Mouse (Mus musculus): ENCODE measurements around the gene Slc12a9.

Gene Slc12a9

GRCm38 (mm10) chr5:137346983-137347382 is 13.6 kb upstream of the Slc12a9 start:
- no peak for DNase-seq (ENCODE audit: low spot score in 2 of 2)

GRCm38 (mm10) chr5:137346388-137346787 is 13.0 kb upstream of the Slc12a9 start:
- no peak for DNase-seq (ENCODE audit: low spot score in 2 of 2)

GRCm38 (mm10) chr5:137345821-137346220 is 12.4 kb upstream of the Slc12a9 start:
- DNase-seq (ENCODE audit: low spot score in 2 of 2): no peak

GRCm38 (mm10) chr5:137343869-137344268 is 10.5 kb upstream of the Slc12a9 start:
- no peak for DNase-seq (ENCODE audit: low spot score in 2 of 2)

- DNase-seq (ENCODE audit: low spot score in 2 of 2): no peak
Measured at GRCm38 (mm10) chr5:137343412-137343811, 10.0 kb upstream of the Slc12a9 start.

GRCm38 (mm10) chr5:137342407-137343012 is 9.1 kb upstream of the Slc12a9 start:
- no peak for DNase-seq (ENCODE audit: low spot score in 2 of 2)

- peak in 1 of 2 experiments; percentile 19 for DNase-seq (ENCODE audit: low spot score in 2 of 2)
Measured at GRCm38 (mm10) chr5:137340222-137340621, 6.8 kb upstream of the Slc12a9 start.

GRCm38 (mm10) chr5:137339290-137339979 is 6.0 kb upstream of the Slc12a9 start:
- DNase-seq (ENCODE audit: low spot score in 2 of 2): no peak

- no peak for DNase-seq (ENCODE audit: low spot score in 2 of 2)
Measured at GRCm38 (mm10) chr5:137338663-137339289, 5.4 kb upstream of the Slc12a9 start.

GRCm38 (mm10) chr5:137338256-137338655 is 4.9 kb upstream of the Slc12a9 start:
- DNase-seq (ENCODE audit: low spot score in 2 of 2): peak; percentile 70 to 81

GRCm38 (mm10) chr5:137337190-137337589 is 3.8 kb upstream of the Slc12a9 start:
- DNase-seq (ENCODE audit: low spot score in 2 of 2): no peak

GRCm38 (mm10) chr5:137335066-137335465 is 1.7 kb upstream of the Slc12a9 start:
- no peak for DNase-seq (ENCODE audit: low spot score in 2 of 2)

- no peak for DNase-seq (ENCODE audit: low spot score in 2 of 2)
Measured at GRCm38 (mm10) chr5:137334317-137334716, 920 bp upstream of the Slc12a9 start.

GRCm38 (mm10) chr5:137332857-137333511 is 413 bp downstream of the Slc12a9 start:
- no peak for DNase-seq (ENCODE audit: low spot score in 2 of 2)

GRCm38 (mm10) chr5:137330910-137331309 is 2.5 kb downstream of the Slc12a9 start:
- no peak for DNase-seq (ENCODE audit: low spot score in 2 of 2)

- DNase-seq (ENCODE audit: low spot score in 2 of 2): no peak
Measured at GRCm38 (mm10) chr5:137320996-137321395, 12.4 kb downstream of the Slc12a9 start.

GRCm38 (mm10) chr5:137318570-137318969 is 14.8 kb downstream of the Slc12a9 start:
- no peak for DNase-seq (ENCODE audit: low spot score in 2 of 2)

- DNase-seq (ENCODE audit: low spot score in 2 of 2): no peak
Measured at GRCm38 (mm10) chr5:137317361-137317760, 16.0 kb downstream of the Slc12a9 start.

- DNase-seq (ENCODE audit: low spot score in 2 of 2): no peak
Measured at GRCm38 (mm10) chr5:137315084-137315903, 18.1 kb downstream of the Slc12a9 start.

GRCm38 (mm10) chr5:137314193-137315083 is 19.0 kb downstream of the Slc12a9 start, which contains the start of gene Trip6:
Gene Trip6, minus strand, starts transcription at chr5:137314404.
- DNase-seq (ENCODE audit: low spot score in 2 of 2): no peak

Measured in spleen, postnatal 14 days (tissue).